Mouse (Mus musculus) lung, postnatal 4 days (tissue): ENCODE results near the gene Angpt4.

Source experiments
- DNase-seq, 2 experiments: peaks; one replicate each; pipeline ENCODE4 v3.0.0; 2021

Angpt4 gene

GRCm38 (mm10) chr2:151963319-151963718, 52.3 kb downstream of the Angpt4 start:
- DNase-seq, result no peak

DNA sequence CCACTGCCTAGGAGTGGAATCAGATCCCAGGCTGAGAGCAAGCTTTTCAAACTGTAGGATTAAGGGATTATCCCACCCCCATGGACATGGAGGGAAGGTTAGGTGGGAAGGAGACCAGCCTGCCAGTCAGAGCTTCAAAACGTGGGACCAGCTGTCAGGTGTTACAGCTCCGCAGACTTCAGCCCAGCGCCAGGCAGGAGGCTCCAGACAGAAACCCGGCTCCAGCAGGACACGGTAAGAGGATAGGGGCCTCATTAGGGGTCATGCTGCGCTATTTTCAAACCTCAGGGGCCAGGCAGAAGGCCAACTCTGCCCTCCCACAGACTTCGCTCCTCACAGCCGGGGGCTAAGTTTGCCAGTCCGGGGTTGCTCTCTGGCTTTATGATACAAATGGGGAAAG, 53.0 kb downstream of the Angpt4 start:
- no peak for DNase-seq

- DNase-seq, result no peak
Observed at GRCm38 (mm10) chr2:151967176-151967750, 56.3 kb downstream of the Angpt4 start.

DNA sequence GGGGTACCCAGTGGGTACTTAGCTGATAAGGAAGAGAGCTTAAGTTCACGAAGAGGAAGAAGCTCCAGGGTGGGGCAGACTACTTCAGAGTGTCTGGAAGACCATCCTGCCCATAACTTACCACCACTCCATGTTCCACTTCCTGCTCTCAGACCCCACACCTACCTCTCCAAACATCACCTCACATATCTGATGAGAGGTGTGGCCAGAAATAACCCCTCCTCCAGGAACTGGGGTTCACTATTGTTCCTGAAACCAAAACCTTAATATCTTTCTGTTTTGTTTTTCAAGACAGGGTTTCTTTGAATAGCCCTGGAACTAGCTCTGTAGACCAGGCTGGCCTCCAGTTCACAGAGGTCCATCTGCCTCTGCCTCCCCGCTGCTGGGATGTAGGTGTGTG, 56.8 kb downstream of the Angpt4 start:
- no peak for DNase-seq

DNA sequence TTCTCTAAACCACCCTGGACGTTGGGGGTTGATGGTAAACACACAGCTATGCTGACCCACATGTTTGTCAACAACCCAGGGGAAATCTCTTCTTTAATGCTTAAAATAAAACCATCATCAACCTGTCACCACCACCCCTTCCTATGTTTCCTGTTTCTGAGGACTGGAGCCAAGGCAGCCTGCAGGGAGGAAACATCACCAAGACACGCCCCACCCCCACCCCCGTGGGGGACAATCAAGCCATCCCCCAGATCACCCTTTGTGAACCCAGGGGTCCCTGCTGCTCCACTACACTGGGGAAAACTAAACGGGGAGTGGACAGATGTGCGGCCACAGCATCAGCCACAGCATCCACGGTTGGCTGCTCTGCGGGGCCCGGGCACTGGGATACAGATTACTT, 57.4 kb downstream of the Angpt4 start:
- DNase-seq, result no peak

- DNase-seq, result no peak
Observed at GRCm38 (mm10) chr2:151968986-151969385, 58.0 kb downstream of the Angpt4 start.

GRCm38 (mm10) chr2:151969396-151969795, 58.4 kb downstream of the Angpt4 start:
- no peak for DNase-seq

DNA sequence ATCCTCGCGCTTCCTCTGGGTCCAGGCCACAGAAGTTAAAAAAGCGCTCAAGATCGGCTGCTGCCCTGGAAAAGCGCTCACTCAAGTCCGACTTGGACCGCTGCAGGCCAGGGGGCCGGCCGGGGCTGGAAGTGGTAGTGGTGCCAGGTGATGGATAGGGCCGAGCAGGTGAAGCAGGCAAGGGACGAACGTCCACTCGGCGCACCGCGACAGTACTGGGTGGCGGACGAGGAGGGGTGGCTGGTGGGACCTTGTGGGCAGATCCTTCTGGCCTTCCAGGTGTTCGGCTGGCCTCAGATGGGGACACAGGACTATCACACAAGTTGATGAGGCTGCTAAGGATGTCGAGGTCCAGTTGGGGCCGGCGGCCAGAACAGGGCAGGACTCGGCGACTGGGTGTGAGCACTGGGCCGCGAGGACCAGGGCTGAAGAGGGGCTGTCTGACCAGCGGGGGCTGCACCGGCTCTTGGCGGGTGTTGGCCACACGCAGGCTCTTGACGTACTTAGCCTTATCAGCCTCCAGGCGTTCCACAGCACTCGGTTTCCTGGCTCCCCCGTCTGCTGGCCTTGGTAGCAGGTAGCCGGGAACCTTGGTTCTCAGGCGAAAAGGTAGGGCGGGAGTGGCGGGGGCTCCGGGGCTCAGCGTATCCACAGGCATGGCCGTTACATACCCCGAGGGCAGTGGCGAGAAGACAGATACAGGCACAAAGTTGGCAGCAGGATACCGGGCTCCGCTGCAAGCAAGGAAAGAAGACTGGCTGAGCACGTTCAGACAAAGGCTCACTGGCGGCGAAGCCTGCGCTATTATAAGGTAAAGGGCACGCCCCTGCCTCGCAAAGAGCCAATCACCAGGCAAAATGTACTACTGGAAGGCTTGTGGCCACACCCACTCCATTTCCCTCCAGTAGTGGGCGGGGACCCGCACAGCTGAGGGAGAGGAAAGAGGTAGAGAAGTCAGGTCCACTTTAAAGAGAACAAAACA, 59.5 kb downstream of the Angpt4 start:
- peak; percentile 91 to 92 for DNase-seq

- DNase-seq, result no peak
Observed at GRCm38 (mm10) chr2:151971748-151972147, 60.7 kb downstream of the Angpt4 start.

DNA sequence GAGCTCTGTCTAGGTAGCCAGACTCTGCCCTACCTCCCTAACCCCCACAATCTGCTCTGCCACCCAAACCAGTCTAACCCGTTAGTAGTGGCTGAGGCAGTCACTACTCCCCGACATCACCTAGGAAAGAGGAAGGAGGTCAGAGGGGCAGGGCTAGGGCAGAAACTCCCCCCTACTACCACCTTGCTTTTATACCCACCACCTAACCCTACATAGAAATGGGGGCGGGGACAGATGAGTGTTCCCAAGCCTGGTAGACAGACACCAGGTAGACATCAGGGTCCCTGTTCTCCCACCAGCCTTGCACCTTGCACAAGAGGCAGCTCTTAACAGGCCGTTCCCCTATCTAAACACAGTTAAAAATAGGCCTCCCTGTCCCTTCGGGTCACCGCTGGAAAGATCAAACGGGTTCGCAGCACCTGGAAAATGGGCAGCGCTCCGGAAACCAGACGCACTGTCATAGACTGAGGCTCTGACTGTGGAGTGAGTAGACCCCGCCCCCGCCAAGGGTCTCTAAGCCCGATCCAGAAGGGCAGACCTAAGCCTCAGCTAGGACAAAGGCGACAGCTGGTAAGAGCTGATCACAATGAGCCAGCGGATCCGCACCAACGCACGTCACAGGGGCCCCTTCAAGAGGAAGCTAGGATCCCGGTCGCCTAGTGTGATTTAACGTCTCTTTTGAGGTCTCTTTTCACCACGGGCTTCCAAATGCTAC, 62.0 kb downstream of the Angpt4 start:
- peak; percentile 51 to 62 for DNase-seq

- DNase-seq, result peak; percentile 86 to 91
Observed at GRCm38 (mm10) chr2:151973595-151974562, 62.9 kb downstream of the Angpt4 start.

DNA sequence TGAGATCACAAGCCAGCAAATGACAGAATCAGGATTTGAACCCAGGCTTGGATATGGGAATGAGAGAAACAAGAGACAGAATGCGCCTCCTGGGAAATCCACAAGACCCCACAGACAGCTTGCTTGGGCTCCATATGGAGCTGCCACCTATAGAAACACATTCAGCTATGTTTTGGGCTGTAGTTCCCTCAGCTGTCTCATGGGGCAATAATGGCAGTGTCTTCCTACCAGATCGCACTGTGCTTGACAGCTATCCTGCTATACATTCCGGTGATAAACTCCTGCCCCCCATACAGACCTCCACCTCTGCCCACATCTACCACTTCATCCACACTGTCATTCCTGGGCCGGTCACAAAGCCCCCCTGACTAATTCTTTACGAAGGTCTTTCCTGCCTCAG, 64.3 kb downstream of the Angpt4 start:
- no peak for DNase-seq

DNA sequence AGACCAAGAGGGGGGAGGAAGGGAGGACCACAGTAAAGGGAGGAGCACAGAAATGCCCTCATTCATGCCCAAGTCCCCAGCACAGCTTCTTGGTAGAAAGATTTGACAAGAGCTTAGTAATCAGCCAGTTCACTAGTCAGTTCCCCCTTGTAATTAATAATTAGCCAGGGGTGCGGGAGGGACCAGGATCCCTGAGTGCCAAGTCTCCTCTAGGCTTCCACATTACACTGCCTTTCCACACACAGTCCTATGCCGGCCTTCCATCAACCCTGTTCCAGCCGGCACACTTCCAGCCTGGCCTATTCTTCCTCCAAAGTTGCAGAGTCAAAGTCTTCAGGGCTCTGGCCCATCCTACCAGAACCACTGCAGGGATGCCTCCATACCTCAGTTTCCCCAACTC, 65.1 kb downstream of the Angpt4 start:
- DNase-seq, result no peak

DNA sequence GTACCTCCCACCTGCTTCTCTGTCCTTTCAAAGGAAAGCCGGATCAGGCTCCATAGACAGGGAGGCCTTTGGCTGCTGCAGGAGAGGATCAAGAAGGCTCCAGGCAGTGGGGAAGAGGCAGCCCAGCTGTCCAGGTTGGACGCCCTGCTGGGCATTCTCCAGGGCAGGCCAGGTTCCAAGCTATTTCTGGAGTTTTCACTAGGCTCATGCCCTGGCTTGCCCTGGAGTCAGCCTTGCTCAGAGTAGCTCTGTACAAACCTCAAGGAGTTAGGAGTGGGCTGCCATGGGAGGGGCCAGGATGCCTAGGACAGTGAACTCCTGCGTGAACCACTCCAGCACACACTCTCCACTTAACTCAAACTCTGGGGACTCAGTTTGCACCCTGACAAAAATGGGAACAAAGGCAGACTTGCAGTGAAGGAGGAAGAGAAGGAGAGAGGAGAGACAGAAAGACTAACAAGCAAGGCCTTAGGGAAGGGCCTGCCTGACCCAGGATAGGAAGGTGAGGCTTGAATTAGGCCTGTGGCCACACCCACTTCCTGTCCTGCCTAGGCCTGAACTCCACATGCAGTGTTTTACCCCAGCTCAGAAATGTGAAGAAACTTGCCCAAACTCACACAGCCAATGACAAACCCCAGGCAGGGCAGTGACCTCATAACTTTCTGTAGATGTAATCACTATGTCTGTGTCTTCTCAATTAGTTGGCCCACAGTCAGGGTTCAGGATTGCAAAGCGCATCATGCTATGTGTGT, 66.9 kb downstream of the Angpt4 start:
- DNase-seq, result peak in 1 of 2 experiments; percentile 34

DNA sequence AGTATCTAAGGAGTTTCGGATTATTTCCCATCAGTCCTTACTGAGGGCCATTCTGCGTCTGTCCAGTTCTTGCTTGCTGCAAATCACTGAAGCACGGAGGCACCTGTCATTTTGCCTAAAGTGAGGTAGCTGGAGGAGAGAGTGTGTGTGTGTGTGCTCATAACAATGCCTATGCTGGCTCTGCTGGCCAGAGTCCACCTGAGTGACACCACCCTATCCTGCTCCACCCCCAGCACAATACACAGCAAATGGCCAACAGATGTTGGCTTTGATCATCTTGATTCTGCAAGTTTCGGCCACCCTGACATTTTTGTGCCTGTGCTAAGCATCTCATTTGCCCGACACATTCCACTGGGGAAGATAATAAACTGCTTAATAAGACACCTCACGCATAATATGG, 67.5 kb downstream of the Angpt4 start:
- peak in 1 of 2 experiments; percentile 29 for DNase-seq

DNA sequence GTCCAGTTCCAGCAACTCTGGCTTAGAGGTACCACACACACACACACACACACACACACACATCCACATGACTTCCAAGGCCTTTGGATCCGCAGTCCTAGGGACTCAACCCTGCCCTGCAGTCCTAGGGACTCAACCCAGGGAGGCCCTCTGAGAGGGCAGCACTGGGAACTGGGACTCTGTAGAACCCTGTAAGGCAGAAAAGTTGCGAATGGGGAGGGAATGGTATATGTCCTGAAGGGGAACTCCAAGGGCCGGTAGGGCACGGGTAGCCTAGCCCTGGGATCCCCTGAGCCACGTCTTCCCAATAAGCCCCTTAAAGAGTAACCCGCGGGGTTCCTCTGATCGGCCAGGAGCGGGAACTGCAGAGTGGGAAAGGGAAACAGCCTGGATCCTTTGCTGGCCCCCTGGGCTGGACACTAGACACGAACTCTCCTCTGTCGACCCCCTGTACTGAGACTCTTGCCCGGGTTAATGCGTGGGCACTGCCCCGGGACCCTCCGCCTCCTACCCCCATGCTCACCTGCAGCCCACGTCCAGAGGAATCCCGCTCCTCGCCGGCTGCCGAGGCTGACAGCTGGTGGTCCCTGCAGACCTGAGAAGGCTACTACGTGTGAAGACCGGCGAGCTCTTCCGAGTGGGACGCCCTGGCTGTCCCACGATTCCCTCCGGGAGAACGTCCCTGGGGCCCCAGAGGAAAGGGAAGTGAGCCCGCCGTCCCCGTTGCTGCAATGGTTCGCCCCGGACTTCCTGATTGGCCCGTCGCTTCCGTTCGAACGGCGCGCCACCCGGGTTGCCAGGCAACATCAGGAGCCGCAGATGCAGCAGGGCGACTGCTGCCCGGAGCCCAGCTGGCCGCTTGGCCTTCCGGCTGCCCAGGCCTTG, 68.7 kb downstream of the Angpt4 start, which contains the start of gene Fam110a:
Gene Fam110a (minus strand): TSS at position 750 of the 885 bp plus-strand sequence.
- DNase-seq, result peak; percentile 96 to 97

DNA sequence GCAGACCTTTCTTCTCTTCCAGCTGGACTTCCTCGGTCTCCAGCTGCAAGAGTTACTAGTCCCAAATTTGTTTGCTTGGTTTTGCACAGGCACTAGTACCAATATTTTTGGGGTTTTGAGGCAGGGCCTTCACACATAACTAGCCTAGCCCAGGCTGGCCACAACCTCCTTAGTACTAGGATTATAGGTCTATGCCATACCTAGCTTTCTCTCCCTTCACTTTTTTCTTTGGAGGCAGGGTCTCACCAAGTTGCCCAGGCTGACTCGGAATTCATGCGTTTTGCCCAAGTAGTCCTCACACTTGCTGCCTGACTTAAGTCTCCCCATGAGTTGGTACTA, 69.3 kb downstream of the Angpt4 start:
- no peak for DNase-seq

GRCm38 (mm10) chr2:151981268-151981667, 70.3 kb downstream of the Angpt4 start:
- peak in 1 of 2 experiments; percentile 15 for DNase-seq

DNA sequence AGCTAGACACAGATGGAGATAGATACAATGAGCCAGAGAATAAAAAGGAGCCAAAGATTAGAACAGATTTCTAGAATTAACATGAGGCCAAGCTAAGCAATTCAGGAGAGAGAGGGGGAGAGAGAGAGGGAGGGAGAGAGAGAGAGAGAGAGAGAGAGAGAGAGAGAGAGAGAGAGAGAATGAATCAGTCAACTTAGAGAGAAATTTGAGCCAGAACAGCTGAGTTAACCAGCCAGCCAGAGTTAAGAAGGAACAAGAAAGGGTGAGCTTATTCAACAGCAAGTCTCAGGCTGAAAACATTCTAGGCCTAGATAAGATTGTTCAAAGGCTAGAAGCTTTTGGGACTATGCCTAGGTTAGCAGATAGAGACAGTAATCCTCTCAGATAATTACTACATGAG, 71.5 kb downstream of the Angpt4 start:
- DNase-seq, result no peak

DNA sequence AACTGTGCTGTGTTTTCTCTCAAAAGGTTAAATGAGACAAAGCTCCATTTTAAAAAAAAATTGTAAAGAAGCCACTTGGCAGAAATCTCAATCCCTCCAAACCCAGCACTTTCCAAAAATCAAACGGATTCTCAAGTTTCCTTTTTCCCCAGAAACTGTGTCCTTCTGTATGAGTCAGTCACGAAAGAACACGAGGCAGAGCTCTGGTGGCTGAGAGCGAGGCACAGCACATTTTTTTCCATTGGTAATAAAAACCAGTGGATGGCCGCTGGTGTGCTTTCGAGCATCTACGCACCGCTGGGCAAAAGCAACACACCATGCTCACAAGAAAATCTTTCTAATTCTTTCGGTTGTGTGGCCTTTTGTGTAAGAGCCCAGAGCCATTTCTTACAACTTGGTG, 73.0 kb downstream of the Angpt4 start:
- DNase-seq, result peak in 1 of 2 experiments; percentile 13
